Mouse (Mus musculus) granulocyte monocyte progenitor cell, adult 5-6 weeks (primary cell): ENCODE results near the gene Zfand4. TPM values are rescaled to one million over a fixed set of nuclear protein-coding genes. Genes with fewer than 3 reads are reported as not detected.
"Not testable (repeated sequence)": the region's sequence is repeated elsewhere in the genome, so short reads cannot be mapped to it uniquely, and the experiment has no call there.

Experiments
- ATAC-seq: replicated peaks from 2 replicates; pipeline ENCODE4 v1.8.0; 2016; ENCODE audit warnings: mild to moderate bottlenecking, moderate TSS enrichment, inconsistent platforms; ENCODE audit not compliant: poor library complexity, severe bottlenecking
- total RNA-seq, 2 experiments: library from RNA; stranded (forward) in 1 of 2; stranded (reverse) in 1 of 2; fragments of 200-712, 200-1000 nt in 1 of 2; fragments of >200 nt in 1 of 2; fragmentation: Nextera tagmentation in 1 of 2; gene quantifications; 2 replicates each; pipeline ENCODE4 v1.2.3; 2014 to 2017

Gene Zfand4
- total RNA-seq (2014; fragmentation: Nextera tagmentation) (19.9 and 32.7 TPM in 2 replicates), total RNA-seq (2017) (15.3 and 16.3 TPM in 2 replicates)

DNA sequence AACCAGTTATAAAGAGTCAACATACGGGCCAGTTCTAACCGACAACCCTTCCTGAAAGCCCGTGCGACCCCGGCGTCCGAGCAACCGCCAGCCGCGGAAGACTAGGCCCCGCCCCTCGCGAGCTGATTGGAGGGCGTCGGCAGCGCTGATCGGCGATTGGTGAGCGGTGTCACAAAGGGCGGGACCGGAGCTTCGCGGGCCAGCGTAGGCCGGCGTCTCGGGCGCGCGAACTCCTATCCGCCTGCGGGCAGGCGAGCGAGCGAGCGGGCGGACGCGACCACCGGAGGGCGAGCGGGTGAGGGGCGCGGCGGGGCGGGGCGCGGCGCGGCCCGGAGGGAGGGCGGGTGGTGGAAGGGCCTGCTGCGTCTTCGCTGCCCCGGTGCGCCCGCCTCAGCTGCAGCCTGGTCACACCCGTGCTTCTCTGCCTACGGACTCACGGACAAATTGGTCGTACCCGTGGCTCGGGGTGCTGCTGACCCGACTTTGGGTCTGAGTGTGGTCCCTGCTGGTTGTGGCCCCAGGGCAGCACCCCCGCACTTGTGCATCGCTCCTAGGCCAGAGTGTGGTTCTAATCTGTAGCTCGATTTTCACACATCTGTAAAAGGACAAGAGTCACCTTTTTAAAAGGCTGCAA is at the start of gene Zfand4:
Zfand4 (plus strand) TSS at position 205 of the 634 bp plus-strand sequence.
- peak; percentile 86 for ATAC-seq

- ATAC-seq: peak; percentile 92
Measured at GRCm38 (mm10) chr6:116227767-116228166, 36.3 kb upstream of the Zfand4 start.

DNA sequence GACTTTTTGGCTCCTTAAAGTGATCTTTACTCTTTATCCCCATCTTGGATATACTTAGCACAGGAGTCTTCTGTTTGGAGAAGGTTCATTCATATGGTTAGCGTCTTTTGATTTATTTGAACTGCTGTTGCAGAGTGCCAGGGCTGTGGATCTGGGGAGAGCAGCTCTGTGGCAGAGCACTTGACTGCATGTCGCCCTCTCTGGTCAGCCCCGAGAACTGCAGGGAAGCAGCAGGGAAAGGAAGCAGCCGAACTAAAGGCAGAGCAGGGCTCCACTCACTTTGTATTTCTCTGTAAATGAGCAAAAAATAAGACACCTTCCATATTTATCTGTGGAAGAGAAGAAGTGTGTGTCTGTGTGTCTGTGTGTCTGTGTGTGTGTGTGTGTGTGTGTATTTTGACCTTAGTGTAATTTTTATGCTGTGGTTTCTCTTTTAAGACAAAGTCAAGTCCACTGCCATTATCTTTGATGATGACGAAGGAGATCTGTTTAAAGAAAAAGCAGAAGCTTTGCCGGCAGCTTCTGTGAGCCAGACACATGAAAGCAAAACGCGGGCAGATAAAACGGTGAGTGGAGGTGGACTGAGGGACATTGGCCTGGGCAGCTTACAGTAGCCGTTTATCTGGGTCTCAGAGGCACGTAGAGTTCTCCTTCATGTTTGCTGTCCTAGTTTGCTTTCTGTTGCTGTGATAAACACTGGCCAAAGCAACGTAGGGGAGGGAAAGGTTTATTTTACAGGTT is 35.1 kb upstream of the Zfand4 start:
- ATAC-seq: peak; percentile 84

- not testable (repeated sequence) for ATAC-seq
Measured at GRCm38 (mm10) chr6:116234821-116235220, 29.2 kb upstream of the Zfand4 start.

DNA sequence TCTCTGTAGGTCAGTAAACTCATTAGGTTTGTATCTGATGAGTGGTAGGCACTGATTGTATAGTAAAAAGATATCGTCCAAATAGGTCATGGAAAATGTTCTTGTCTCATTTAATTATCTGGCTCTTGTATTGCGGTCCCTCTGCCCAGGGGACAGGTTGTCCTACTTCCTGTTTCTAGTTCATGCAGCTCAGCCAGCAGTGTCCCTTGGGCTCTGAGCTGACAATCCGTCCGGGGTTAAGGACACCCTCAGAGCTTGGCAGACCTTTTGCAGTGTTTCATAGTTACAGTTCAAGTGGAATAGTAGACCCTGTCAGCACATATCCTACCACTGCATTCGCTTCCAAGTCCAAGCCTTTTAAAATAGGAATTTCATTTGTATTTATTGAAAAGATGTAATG is 28.7 kb upstream of the Zfand4 start:
- no peak for ATAC-seq

DNA sequence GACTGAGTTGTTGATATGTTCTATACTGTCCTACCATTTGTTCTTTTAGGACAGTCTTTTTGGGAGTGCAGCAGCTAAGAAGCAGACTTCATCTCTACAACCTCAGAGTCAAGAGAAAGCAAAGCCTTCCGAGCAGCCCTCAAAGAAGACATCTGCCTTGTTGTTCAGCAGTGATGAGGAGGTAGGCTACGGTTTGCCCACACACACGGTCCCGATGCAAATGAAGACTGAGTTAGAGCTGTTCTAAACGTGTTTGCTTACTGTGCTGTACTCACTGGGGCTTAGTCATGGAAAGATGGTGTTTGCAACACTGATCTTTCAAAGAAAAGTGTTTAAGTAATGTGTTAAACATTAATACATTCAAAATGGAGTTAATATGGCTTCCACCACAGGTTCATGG is 25.9 kb upstream of the Zfand4 start:
- no peak for ATAC-seq

GRCm38 (mm10) chr6:116240371-116240770 is 23.7 kb upstream of the Zfand4 start:
- ATAC-seq: no peak

- ATAC-seq: no peak
Measured at GRCm38 (mm10) chr6:116259649-116260048, 4.4 kb upstream of the Zfand4 start.

DNA sequence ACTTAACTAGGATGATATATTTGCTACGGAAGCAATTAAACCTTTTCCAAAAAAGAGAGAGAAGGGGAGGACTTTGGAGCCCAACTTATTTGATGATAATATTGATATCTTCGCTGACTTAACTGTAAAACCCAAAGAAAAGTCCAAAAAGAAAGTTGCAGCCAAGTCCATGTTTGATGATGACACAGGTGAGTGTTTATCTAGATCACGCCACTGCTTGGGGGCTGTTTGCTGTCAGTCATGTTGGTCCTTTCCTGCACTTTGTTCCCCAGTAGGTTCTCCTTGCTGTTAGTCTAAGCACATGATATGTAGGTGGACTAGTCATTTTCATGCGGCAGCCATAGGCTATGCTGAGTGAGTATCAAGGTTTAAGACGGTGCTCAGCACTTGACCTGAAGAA is 3.5 kb upstream of the Zfand4 start:
- no peak for ATAC-seq

GRCm38 (mm10) chr6:116262824-116263223 is 1.2 kb upstream of the Zfand4 start:
- ATAC-seq: no peak

GRCm38 (mm10) chr6:116264836-116265235 is 814 bp downstream of the Zfand4 start:
- ATAC-seq: no peak

DNA sequence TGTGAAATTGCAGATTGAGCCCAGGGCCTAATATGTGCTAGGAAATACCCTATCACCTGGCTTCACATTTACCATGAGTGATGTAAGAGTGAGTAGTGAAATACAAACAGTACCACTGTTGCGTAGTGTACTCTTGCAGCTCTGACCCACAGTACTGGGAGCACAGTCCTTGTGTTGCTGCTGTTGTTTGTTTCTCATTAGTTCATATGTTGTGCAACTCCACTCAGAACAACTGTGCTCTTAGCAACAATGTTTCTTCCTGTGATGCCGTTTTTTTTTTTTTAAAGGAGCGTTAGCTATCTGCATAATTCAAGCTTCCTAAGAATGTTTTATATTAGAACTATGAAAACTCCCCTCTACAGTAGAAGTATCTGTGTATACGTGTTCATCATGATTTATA is 1.6 kb downstream of the Zfand4 start:
- ATAC-seq: peak; percentile 59

- peak; percentile 72 for ATAC-seq
Measured at GRCm38 (mm10) chr6:116266273-116267109, 2.5 kb downstream of the Zfand4 start.

- ATAC-seq: no peak
Measured at GRCm38 (mm10) chr6:116267110-116267423, 3.0 kb downstream of the Zfand4 start.

- ATAC-seq: peak; percentile 35
Measured at GRCm38 (mm10) chr6:116275695-116276094, 11.7 kb downstream of the Zfand4 start.

DNA sequence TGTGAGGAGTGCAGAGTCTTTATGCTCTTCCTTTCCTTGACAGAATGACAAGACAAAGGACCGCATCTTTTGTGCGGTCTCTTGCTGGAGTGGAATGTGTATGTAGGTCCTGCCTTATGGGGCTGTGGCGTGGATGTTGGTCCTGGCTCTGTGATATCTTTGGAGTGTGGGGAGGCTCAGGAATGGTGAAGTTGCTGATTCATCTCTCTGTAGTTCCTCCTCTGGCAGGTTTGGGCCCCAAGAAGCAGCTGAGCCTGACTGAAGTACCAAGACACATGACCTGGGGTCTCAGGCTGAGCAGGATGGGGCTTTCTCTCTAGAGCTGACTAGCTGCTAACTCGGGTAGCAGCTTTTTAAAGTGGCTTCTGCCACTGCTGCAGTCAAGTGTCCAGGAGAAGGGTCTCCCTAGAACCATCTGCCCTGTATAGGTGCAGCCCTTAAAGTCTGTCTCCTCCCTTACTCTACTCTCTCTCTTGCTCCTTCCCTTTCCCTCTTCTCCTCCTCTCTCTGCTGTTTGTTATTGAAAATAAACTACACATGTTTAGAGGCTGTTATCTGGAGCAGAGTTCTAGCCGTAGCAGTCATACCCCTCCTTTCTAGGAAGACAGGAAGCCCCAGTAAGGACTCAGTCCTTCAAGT is 14.8 kb downstream of the Zfand4 start:
- no peak for ATAC-seq

DNA sequence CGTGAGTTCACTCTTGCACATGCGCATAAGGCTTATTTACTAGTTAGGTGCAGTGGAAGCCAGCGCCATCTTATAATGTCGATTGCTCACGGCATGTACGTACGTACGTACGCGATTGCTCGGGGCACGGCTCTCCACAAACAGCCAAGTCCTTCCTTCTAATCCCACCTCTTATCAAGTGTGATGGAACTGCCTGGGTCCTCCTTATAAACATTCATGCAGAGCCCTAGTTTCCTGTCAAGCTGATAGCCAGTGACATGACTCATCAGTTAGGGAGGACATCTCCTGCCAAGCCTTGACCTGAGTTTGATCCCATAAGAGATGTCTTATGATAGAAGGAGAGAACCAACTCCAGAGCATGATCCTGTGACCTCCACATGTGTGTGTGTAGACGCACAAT is 17.0 kb downstream of the Zfand4 start:
- no peak for ATAC-seq

- peak; percentile 46; the same call in 1 of the 2 replicates for ATAC-seq
Measured at GRCm38 (mm10) chr6:116282546-116282945, 18.5 kb downstream of the Zfand4 start.

DNA sequence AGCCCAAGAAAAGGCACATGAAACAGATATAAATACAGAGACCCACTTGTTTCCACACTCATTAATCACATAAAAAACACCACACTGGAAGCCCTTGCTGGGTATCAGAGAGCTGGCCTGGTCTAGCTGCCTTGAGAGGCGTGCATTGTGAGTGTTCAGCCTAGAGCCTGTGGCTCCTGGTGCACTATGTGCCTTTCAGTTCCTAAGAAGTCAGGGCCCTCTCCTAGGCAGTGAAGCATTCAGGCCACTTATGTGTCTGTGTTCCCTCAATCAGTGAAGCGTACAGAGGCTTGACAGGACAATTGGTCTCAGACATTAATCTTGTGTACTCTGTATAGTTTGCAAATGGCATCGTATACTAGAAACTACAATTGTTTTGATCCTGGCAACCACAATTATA is 19.3 kb downstream of the Zfand4 start:
- ATAC-seq: no peak

GRCm38 (mm10) chr6:116286321-116286720 is 22.3 kb downstream of the Zfand4 start:
- ATAC-seq: no peak
